Mouse (Mus musculus): ENCODE measurements around the gene Spag16. TPM values are rescaled to one million over a fixed set of nuclear protein-coding genes. Genes with fewer than 3 reads are reported as not detected.

The Spag16 gene
- total RNA-seq, 1 experiment: 0.31 TPM

DNA sequence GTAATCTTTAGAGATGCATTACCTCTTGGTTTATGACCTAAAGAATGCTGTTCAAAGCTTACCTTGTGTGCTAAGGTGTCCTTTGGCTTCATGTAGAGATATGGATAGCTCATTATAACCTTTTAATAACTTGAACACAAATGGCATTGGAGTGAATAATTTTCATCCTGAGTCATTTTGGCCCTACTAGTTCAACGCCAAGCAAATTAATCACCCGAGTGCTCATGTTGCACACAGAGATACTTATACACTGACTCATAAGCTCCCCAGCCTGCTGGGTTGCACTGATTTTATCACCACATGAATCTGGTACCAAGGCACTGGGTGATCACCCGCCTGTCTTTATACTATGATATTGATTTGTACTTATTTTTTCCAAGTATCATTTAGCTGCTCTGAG is 795.0 kb downstream of the Spag16 start:
- H3K9ac ChIP-seq (ENCODE audit: insufficient read depth, low read depth, low read length, poor library complexity, severe bottlenecking): no peak overlapping the region
- TF ChIP-seq CHD2 (IDR thresholded peaks at IDR 0.05; ENCODE audit: low read depth, low read length): no peak
- no peak for TF ChIP-seq ZNF384 (IDR thresholded peaks at IDR 0.05; ENCODE audit: low read depth, low read length)
- no peak for TF ChIP-seq MAFK (IDR thresholded peaks at IDR 0.05; ENCODE audit: insufficient read depth, low read depth, low read length)
- TF ChIP-seq HCFC1 (IDR thresholded peaks at IDR 0.05; ENCODE audit: borderline replicate concordance, insufficient read depth, low read length): no peak
- no peak for TF ChIP-seq ZC3H11A (IDR thresholded peaks at IDR 0.05; ENCODE audit: borderline replicate concordance, low read depth, low read length)
- no peaks in the 10 kb centered on the region for H3K4me1 ChIP-seq (ENCODE audit: control insufficient read depth in 2 of 2, insufficient read depth in 2 of 2, low read length in 2 of 2, poor library complexity in 1 of 2)
- H3K27ac ChIP-seq (ENCODE audit: insufficient read depth, low read depth, low read length, poor library complexity, severe bottlenecking): no peak overlapping the region
- in situ Hi-C loops (cut with MboI; ENCODE audit: low sequenced_read_pairs in 2 of 2, unreplicated experiment in 2 of 2): no loop called here
- H3K9me3 ChIP-seq (ENCODE audit: control insufficient read depth, insufficient read depth, low read depth, low read length): no peaks in the 10 kb centered on the region
- DNase-seq (ENCODE audit: low read depth, low spot score): no peak
- no peaks in the 10 kb centered on the region for H3K36me3 ChIP-seq (ENCODE audit: control insufficient read depth, insufficient read depth, low read length, poor library complexity, severe bottlenecking)
- H3K4me3 ChIP-seq (ENCODE audit: insufficient read depth in 1 of 2, low read depth in 1 of 2, low read length in 2 of 2, poor library complexity in 1 of 2, severe bottlenecking in 1 of 2): no peak overlapping the region

DNA sequence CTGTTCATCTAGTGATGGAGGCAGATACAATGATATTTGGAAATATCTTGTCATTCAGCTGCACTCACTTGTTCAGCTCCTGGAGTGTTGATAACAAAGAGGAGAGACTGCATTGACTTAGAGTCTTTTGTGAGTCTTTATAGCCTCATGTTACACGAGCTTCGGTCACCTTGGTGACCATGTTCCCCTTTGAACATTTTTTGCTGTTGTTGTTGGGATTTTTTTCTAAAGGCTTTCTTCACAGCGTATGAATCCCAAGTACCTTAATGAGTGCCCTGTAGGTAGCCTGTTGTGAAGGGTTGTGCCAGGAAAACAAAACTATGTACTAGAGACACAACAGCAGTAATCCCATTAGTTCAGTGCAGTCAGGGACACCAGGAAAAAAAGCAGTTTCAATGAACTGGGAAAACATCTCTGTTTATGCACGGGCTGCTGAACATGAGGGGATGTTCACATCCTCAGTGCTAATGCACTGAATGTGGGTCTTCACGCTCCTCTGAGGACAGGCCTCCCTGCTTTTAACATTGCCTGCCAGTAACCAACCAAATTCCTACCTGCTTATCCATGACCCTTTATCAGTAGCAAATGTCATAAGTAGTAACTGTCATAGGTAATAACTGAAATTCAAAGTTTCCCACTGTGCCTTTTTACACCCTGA is 798.2 kb downstream of the Spag16 start:
- DNase-seq (ENCODE audit: low read depth, low spot score): no peak

DNA sequence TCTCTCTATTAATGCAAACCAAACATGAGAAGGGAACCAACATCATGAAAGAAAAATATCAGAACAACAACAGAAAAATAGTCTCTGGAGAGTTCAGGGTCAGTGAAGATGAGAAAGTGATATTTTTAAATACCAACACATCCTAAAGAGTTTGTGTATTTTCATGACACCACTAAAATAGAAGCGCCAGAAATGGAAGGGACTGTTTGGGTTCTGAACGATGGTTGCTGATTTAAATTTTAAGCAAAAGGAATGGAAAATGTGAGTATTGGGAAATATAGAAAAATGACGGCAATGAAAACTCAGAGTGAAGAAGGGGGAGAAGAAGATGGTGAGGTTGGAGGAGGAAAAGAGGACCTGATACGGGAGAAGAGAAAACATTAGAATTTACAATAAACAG is 825.9 kb downstream of the Spag16 start:
- H3K9ac ChIP-seq (ENCODE audit: insufficient read depth, low read depth, low read length, poor library complexity, severe bottlenecking): no peak overlapping the region
- DNase-seq (ENCODE audit: low read depth, low spot score): no peak
- H3K4me3 ChIP-seq (ENCODE audit: insufficient read depth in 1 of 2, low read depth in 1 of 2, low read length in 2 of 2, poor library complexity in 1 of 2, severe bottlenecking in 1 of 2): no peak overlapping the region
- TF ChIP-seq CHD2 (IDR thresholded peaks at IDR 0.05; ENCODE audit: low read depth, low read length) (no peak), MAFK (IDR thresholded peaks at IDR 0.05; ENCODE audit: insufficient read depth, low read depth, low read length) (no peak), ZC3H11A (IDR thresholded peaks at IDR 0.05; ENCODE audit: borderline replicate concordance, low read depth, low read length) (no peak), ZNF384 (IDR thresholded peaks at IDR 0.05; ENCODE audit: low read depth, low read length) (no peak)
- H3K9me3 ChIP-seq (ENCODE audit: control insufficient read depth, insufficient read depth, low read depth, low read length): no peaks in the 10 kb centered on the region
- in situ Hi-C loops (cut with MboI; ENCODE audit: low sequenced_read_pairs in 2 of 2, unreplicated experiment in 2 of 2): no loop called here
- H3K27ac ChIP-seq (ENCODE audit: insufficient read depth, low read depth, low read length, poor library complexity, severe bottlenecking): no peak overlapping the region
- no peaks in the 10 kb centered on the region for H3K4me1 ChIP-seq (ENCODE audit: control insufficient read depth in 2 of 2, insufficient read depth in 2 of 2, low read length in 2 of 2, poor library complexity in 1 of 2)
- H3K36me3 ChIP-seq (ENCODE audit: control insufficient read depth, insufficient read depth, low read length, poor library complexity, severe bottlenecking): no peaks in the 10 kb centered on the region

More for the DNA sequence above, 798.2 kb downstream of the Spag16 start:
- H3K9ac ChIP-seq (ENCODE audit: insufficient read depth, low read depth, low read length, poor library complexity, severe bottlenecking): no peak overlapping the region
- H3K4me1 ChIP-seq (ENCODE audit: control insufficient read depth in 2 of 2, insufficient read depth in 2 of 2, low read length in 2 of 2, poor library complexity in 1 of 2): no peaks in the 10 kb centered on the region
- no peak overlapping the region for H3K4me3 ChIP-seq (ENCODE audit: insufficient read depth in 1 of 2, low read depth in 1 of 2, low read length in 2 of 2, poor library complexity in 1 of 2, severe bottlenecking in 1 of 2)
- in situ Hi-C loops (cut with MboI; ENCODE audit: low sequenced_read_pairs in 2 of 2, unreplicated experiment in 2 of 2): no loop called here
- no peak for TF ChIP-seq MAFK (IDR thresholded peaks at IDR 0.05; ENCODE audit: insufficient read depth, low read depth, low read length)
- no peak for TF ChIP-seq CHD2 (IDR thresholded peaks at IDR 0.05; ENCODE audit: low read depth, low read length)
- TF ChIP-seq ZC3H11A (IDR thresholded peaks at IDR 0.05; ENCODE audit: borderline replicate concordance, low read depth, low read length): no peak
- TF ChIP-seq ZNF384 (IDR thresholded peaks at IDR 0.05; ENCODE audit: low read depth, low read length): no peak
- TF ChIP-seq HCFC1 (IDR thresholded peaks at IDR 0.05; ENCODE audit: borderline replicate concordance, insufficient read depth, low read length): no peak
- no peaks in the 10 kb centered on the region for H3K9me3 ChIP-seq (ENCODE audit: control insufficient read depth, insufficient read depth, low read depth, low read length)
- no peak overlapping the region for H3K27ac ChIP-seq (ENCODE audit: insufficient read depth, low read depth, low read length, poor library complexity, severe bottlenecking)
- H3K36me3 ChIP-seq (ENCODE audit: control insufficient read depth, insufficient read depth, low read length, poor library complexity, severe bottlenecking): no peaks in the 10 kb centered on the region

DNA sequence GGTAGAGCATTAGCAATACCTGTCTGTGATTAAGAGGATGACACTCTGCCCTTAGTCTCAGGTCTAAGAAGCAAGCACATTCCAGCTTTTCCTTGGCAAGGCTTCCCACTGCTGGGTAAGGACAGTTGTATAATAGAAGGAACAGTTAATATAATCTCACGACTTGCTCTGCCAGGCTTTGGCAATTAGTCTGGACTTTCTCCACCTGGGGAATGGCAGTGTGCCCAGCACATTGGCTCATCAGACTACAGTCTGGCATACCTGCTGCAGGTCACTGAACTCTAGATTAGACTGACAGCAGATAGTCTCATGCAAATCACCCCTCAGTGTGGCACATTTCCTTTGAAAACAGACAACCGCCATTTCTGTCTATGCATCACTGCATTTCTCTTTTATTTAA is 865.8 kb downstream of the Spag16 start:
- TF ChIP-seq CHD2 (IDR thresholded peaks at IDR 0.05; ENCODE audit: low read depth, low read length): no peak
- TF ChIP-seq ZNF384 (IDR thresholded peaks at IDR 0.05; ENCODE audit: low read depth, low read length): no peak
- TF ChIP-seq HCFC1 (IDR thresholded peaks at IDR 0.05; ENCODE audit: borderline replicate concordance, insufficient read depth, low read length): no peak
- TF ChIP-seq MAFK (IDR thresholded peaks at IDR 0.05; ENCODE audit: insufficient read depth, low read depth, low read length): no peak
- TF ChIP-seq ZC3H11A (IDR thresholded peaks at IDR 0.05; ENCODE audit: borderline replicate concordance, low read depth, low read length): no peak
- in situ Hi-C loops (cut with MboI; ENCODE audit: low sequenced_read_pairs in 2 of 2, unreplicated experiment in 2 of 2): no loop called here
- H3K36me3 ChIP-seq (ENCODE audit: control insufficient read depth, insufficient read depth, low read length, poor library complexity, severe bottlenecking): no peaks in the 10 kb centered on the region

More for the DNA sequence above, 865.8 kb downstream of the Spag16 start:
- Histone ChIP-seq H3K4me3 (ENCODE audit: insufficient read depth in 1 of 2, low read depth in 1 of 2, low read length in 2 of 2, poor library complexity in 1 of 2, severe bottlenecking in 1 of 2) (no peak overlapping the region), H3K9me3 (ENCODE audit: control insufficient read depth, insufficient read depth, low read depth, low read length) (no peaks in the 10 kb centered on the region), H3K4me1 (ENCODE audit: control insufficient read depth in 2 of 2, insufficient read depth in 2 of 2, low read length in 2 of 2, poor library complexity in 1 of 2) (no peaks in the 10 kb centered on the region), H3K9ac (ENCODE audit: insufficient read depth, low read depth, low read length, poor library complexity, severe bottlenecking) (no peak overlapping the region), H3K27ac (ENCODE audit: insufficient read depth, low read depth, low read length, poor library complexity, severe bottlenecking) (no peak overlapping the region)
- DNase-seq (ENCODE audit: low read depth, low spot score): no peak

All from ES-E14 (cell line).